ENCODE assay signal across 8 mouse cellular contexts in the genomic region with DNA sequence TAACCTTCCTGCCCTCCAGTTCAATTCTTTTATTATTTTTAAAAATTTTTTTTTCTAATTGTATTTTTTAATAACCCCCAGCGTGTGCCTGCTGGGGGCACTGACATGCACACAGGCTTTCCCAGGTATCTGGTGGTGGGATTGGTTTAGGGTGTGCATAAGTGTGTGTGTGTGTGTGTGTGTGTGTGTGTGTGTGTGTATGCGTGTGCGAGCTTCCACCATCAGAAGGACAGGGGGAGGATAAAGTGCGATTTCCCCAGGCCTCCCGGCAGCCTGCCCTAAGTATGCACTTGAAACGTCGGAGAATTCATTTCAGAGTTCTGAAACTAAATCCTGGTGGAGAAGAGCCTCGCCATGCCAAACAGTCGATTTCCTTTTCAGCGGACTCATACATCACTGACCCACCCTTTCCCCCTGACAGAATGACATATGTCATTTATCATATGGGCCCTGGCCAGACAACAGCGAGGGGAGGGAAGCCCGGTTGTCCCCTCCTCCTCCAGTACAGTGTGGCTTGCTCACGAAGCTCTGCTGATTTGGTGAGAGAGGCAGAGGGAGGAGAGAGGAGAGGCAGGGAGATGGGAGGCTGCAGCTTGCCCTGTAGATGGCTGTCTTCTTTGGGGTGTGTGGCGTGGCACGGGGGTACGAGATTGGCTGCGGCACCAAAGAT. TPM values are rescaled to one million over a fixed set of nuclear protein-coding genes. Genes with fewer than 3 reads are reported as not detected.
A peak's percentile ranks its signal among the peaks of the same experiment; 100 is the strongest.
DNase-seq lines count a peak whose midpoint lies in the region; ATAC-seq and TF ChIP-seq lines count a peak whose summit lies in the region.

No protein-coding gene starts in this region.

- peak; percentile 70 for ATAC-seq in hindbrain, embryonic 13.5 days (ENCODE audit: low FRiP score)

- H3K36me3 ChIP-seq in C2C12 (ENCODE audit: control insufficient read depth, insufficient read depth), result no peaks in the 10 kb centered on the region
- H3K36me3 ChIP-seq in hindbrain, embryonic 13.5 days, result no peaks in the 10 kb centered on the region

- H3K79me3 ChIP-seq in C2C12 (ENCODE audit: low read depth), result peaks cover 23% of the 10 kb centered on the region

- TF ChIP-seq CTCF in C2C12 (IDR thresholded peaks at IDR 0.05; ENCODE audit: control insufficient read depth, insufficient read depth, insufficient read length), result no peak

- H3K4me1 ChIP-seq in hindbrain, embryonic 13.5 days (replicated peaks), result peaks cover 69% of the 10 kb centered on the region

- no peaks in the 10 kb centered on the region for H3K9me3 ChIP-seq in hindbrain, embryonic 13.5 days

- peak overlapping the region; percentile 56 for H3K4me2 ChIP-seq in hindbrain, embryonic 13.5 days

- no peak overlapping the region for H3K4me3 ChIP-seq in C2C12 (ENCODE audit: insufficient read depth, poor library complexity, severe bottlenecking)
- peak overlapping the region; percentile 31 for H3K4me3 ChIP-seq in hindbrain, embryonic 13.5 days

- 31% methylated on average over 17 of the region's 17 CpGs for WGBS in hindbrain, embryonic 13.5 days

- H3K27me3 ChIP-seq in C2C12 (ENCODE audit: control insufficient read depth, insufficient read depth, insufficient read length), result no peaks in the 10 kb centered on the region
- H3K27me3 ChIP-seq in hindbrain, embryonic 13.5 days, result no peaks in the 10 kb centered on the region

- peak overlapping the region; percentile 3 for H3ac ChIP-seq in C2C12 (ENCODE audit: control insufficient read depth, insufficient read length, low read depth)

- peak overlapping the region; percentile 93 for H3K27ac ChIP-seq in hindbrain, embryonic 13.5 days

- peak; percentile 32 to 62 for DNase-seq in adrenal gland, adult (ENCODE audit: inconsistent age in 2 of 2, low spot score in 1 of 2)
- no peak for DNase-seq in adrenal gland, adult 8-10 months
- peak; percentile 57 for DNase-seq in lung, postnatal 10 days
- no peak for DNase-seq in ovary, postnatal 10 days (ENCODE audit: low spot score)
- no peak for DNase-seq in gastrocnemius, postnatal 36 days
- DNase-seq in thymus, postnatal 4 days, result no peak

- H3K79me2 ChIP-seq in C2C12 (ENCODE audit: control insufficient read depth, insufficient read depth), result peaks cover 73% of the 10 kb centered on the region

- peak overlapping the region; percentile 71 for H3K9ac ChIP-seq in hindbrain, embryonic 13.5 days

- intact Hi-C loops in gastrocnemius, postnatal 36 days (cut with DNase I), result no loop called here

TF ChIP-seq in C2C12, 6 proteins besides CTCF, POLR2A, EP300 and RAD21:
- TF ChIP-seq USF1 (IDR thresholded peaks at IDR 0.05; ENCODE audit: low read depth) (no peak), FOSL1 (IDR thresholded peaks at IDR 0.05; ENCODE audit: insufficient read depth, low read length, poor library complexity, severe bottlenecking) (no peak), CEBPB (IDR thresholded peaks at IDR 0.05; ENCODE audit: low read depth) (no peak)

RNA-seq across cellular contexts. Expression of a gene that starts 9.9 kb away (rescaled TPM):
- 1 to 10 TPM; 4.4 to 7.5 (median 5.4) TPM for total RNA-seq in adrenal gland, adult 8-10 months (2022)
- polyA plus RNA-seq in C2C12 (2012; fragmentation: generic; extraction: Trizol), result 8.5 TPM
- polyA plus RNA-seq in hindbrain, embryonic 13.5 days (2015; fragmentation: Nextera tagmentation; extraction: Ambion mirVana), result 37.1 and 39.9 TPM in 2 replicates
- total RNA-seq in gastrocnemius, postnatal 36 days (2021), result 1 to 10 TPM; 2.8 to 3.2 TPM

Comparison
In these comparisons a context has a peak if more than half of its experiments do, and no peak if none do; other contexts are left out.
1. DNase-seq: peak in adrenal gland, adult (2 of 2) and lung, postnatal 10 days (single experiment); none in adrenal gland, adult 8-10 months (single experiment), ovary, postnatal 10 days (single experiment), gastrocnemius, postnatal 36 days (0 of 2) and thymus, postnatal 4 days (single experiment).